In genomic region chr13:100607756-100608155, GRCm38 (mm10) we compare ENCODE assay signal across 14 mouse cellular contexts. TPM values are rescaled to one million over a fixed set of nuclear protein-coding genes. Genes with fewer than 3 reads are reported as not detected.
DNase-seq lines count a peak whose midpoint lies in the region; ATAC-seq and TF ChIP-seq lines count a peak whose summit lies in the region.
"Had no signal": no experiment of that assay in that cellular context is flagged by ENCODE, and none has a peak within 500 bp of the region (broad histone marks: within the 10 kb centered on the region; RNA-seq: fewer than 3 reads in every experiment).

No protein-coding gene starts in this region.

- no peak for DNase-seq in kidney, postnatal 0 days (ENCODE audit: low spot score)
- DNase-seq in thymus, postnatal 4 days = peak; percentile 36
- DNase-seq in thymus, postnatal 36 days = no peak
- peak; percentile 78 for DNase-seq in R1 (ENCODE audit: low read depth, low spot score)
- DNase-seq in testis, postnatal 10 days (ENCODE audit: low spot score) = peak; percentile 45
- DNase-seq in urinary bladder, adult 18-20 months (ENCODE audit: low spot score in 2 of 2) = no peak
- DNase-seq in layer of hippocampus, postnatal 14 days (ENCODE audit: low spot score in 2 of 2) = no peak
- DNase-seq: adrenal gland, postnatal 10 days; kidney, postnatal 25 days; right cerebral cortex, postnatal 25 days had no signal

- no peak overlapping the region for H3K4me2 ChIP-seq in kidney, postnatal 0 days (ENCODE audit: low read length)
- H3K4me2 ChIP-seq in kidney, embryonic 15.5 days = no peak overlapping the region
- H3K4me2 ChIP-seq: limb, embryonic 15.5 days had no signal

- H3K4me3 ChIP-seq in kidney, postnatal 0 days (replicated peaks; ENCODE audit: low read depth, low read length) = no peak overlapping the region
- no peak overlapping the region for H3K4me3 ChIP-seq in kidney, embryonic 15.5 days (replicated peaks)
- H3K4me3 ChIP-seq: limb, embryonic 15.5 days had no signal

- 88% methylated on average over 8 of the region's 8 CpGs for WGBS in kidney, postnatal 0 days
- 91% methylated on average over 8 of the region's 8 CpGs for WGBS in kidney, embryonic 15.5 days

- H3K36me3 ChIP-seq in kidney, postnatal 0 days (ENCODE audit: insufficient read depth, low read length) = 0 out of 2 replicates have a peak, but pooled peaks cover 2% of the 10 kb centered on the region
- peaks cover 23% of the 10 kb centered on the region for H3K36me3 ChIP-seq in kidney, embryonic 15.5 days

- TF ChIP-seq CTCF in kidney, postnatal 0 days (IDR thresholded peaks at IDR 0.05; ENCODE audit: low read depth) = peak; percentile 42; the same call in 1 of the 2 replicates

- no peak overlapping the region for H3K9ac ChIP-seq in kidney, postnatal 0 days (ENCODE audit: low read depth, low read length)
- no peak overlapping the region for H3K9ac ChIP-seq in kidney, embryonic 15.5 days
- H3K9ac ChIP-seq: limb, embryonic 15.5 days had no signal

- H3K27ac ChIP-seq in kidney, postnatal 0 days = no peak overlapping the region
- H3K27ac ChIP-seq in kidney, embryonic 15.5 days = no peak overlapping the region
- H3K27ac ChIP-seq: limb, embryonic 15.5 days had no signal

- no peaks in the 10 kb centered on the region for H3K4me1 ChIP-seq in kidney, postnatal 0 days (replicated peaks; ENCODE audit: insufficient read depth, low read length)
- H3K4me1 ChIP-seq in kidney, embryonic 15.5 days = no peaks in the 10 kb centered on the region
- H3K4me1 ChIP-seq: limb, embryonic 15.5 days had no signal

- H3K27me3 ChIP-seq in kidney, postnatal 0 days (ENCODE audit: insufficient read depth, low read length) = no peaks in the 10 kb centered on the region
- no peaks in the 10 kb centered on the region for H3K27me3 ChIP-seq in kidney, embryonic 15.5 days
- H3K27me3 ChIP-seq: limb, embryonic 15.5 days had no signal

- ATAC-seq in kidney, postnatal 0 days (replicated peaks; ENCODE audit: low FRiP score, low read depth) = no peak
- ATAC-seq in kidney, embryonic 15.5 days (replicated peaks; ENCODE audit: low FRiP score) = no peak
- ATAC-seq: forebrain, embryonic 16.5 days; hindbrain, embryonic 16.5 days had no signal

- H3K9me3 ChIP-seq in kidney, postnatal 0 days (replicated peaks; ENCODE audit: low read length) = no peaks in the 10 kb centered on the region
- peaks cover under 1% of the 10 kb centered on the region; the same call in 1 of the 2 replicates for H3K9me3 ChIP-seq in kidney, embryonic 15.5 days (replicated peaks)
- H3K9me3 ChIP-seq: limb, embryonic 15.5 days had no signal

RNA-seq across cellular contexts. Expression of gene Marveld2, which starts 9.0 kb away (rescaled TPM):
- polyA plus RNA-seq in kidney, postnatal 0 days (2015; fragmentation: Nextera tagmentation; extraction: Ambion mirVana) = 17.0 TPM in 2 replicates
- polyA plus RNA-seq in kidney, embryonic 15.5 days (2015; fragmentation: Nextera tagmentation; extraction: Ambion mirVana) = 14.0 and 15.3 TPM in 2 replicates
- 1 to 10 TPM; 1.7 to 2.0 TPM for total RNA-seq in layer of hippocampus, postnatal 14 days (2021)

RNA-seq across cellular contexts. Expression of gene Ak6, which starts 43.0 kb away (rescaled TPM):
- 257 TPM in 2 replicates for polyA plus RNA-seq in kidney, postnatal 0 days (2015; fragmentation: Nextera tagmentation; extraction: Ambion mirVana)
- 268 and 298 TPM in 2 replicates for polyA plus RNA-seq in kidney, embryonic 15.5 days (2015; fragmentation: Nextera tagmentation; extraction: Ambion mirVana)
- 10 to 100 TPM; 91.5 to 100.0 TPM for total RNA-seq in layer of hippocampus, postnatal 14 days (2021)

RNA-seq across cellular contexts. Expression of gene Rad17, which starts 43.1 kb away (rescaled TPM):
- 18.6 and 19.7 TPM in 2 replicates for polyA plus RNA-seq in kidney, postnatal 0 days (2015; fragmentation: Nextera tagmentation; extraction: Ambion mirVana)
- polyA plus RNA-seq in kidney, embryonic 15.5 days (2015; fragmentation: Nextera tagmentation; extraction: Ambion mirVana) = 21.0 and 24.0 TPM in 2 replicates
- 10 to 100 TPM; 12.0 to 13.2 TPM for total RNA-seq in layer of hippocampus, postnatal 14 days (2021)

RNA-seq across cellular contexts. Expression of gene Taf9, which starts 43.6 kb away (rescaled TPM):
- 17.0 and 17.4 TPM in 2 replicates for polyA plus RNA-seq in kidney, postnatal 0 days (2015; fragmentation: Nextera tagmentation; extraction: Ambion mirVana)
- polyA plus RNA-seq in kidney, embryonic 15.5 days (2015; fragmentation: Nextera tagmentation; extraction: Ambion mirVana) = 13.7 and 13.9 TPM in 2 replicates
- 10 to 100 TPM; 23.6 to 26.5 TPM for total RNA-seq in layer of hippocampus, postnatal 14 days (2021)

RNA-seq across cellular contexts. Expression of gene Ocln, which starts 55.2 kb away (rescaled TPM):
- 35.3 and 37.8 TPM in 2 replicates for polyA plus RNA-seq in kidney, postnatal 0 days (2015; fragmentation: Nextera tagmentation; extraction: Ambion mirVana)
- 26.1 and 27.4 TPM in 2 replicates for polyA plus RNA-seq in kidney, embryonic 15.5 days (2015; fragmentation: Nextera tagmentation; extraction: Ambion mirVana)
- 10 to 100 TPM; 11.9 to 16.4 TPM for total RNA-seq in layer of hippocampus, postnatal 14 days (2021)

Comparison
In these comparisons a context has a peak if more than half of its experiments do, and no peak if none do; other contexts are left out.
1. DNase-seq: peak in thymus, postnatal 4 days (single experiment), R1 (single experiment) and testis, postnatal 10 days (single experiment); none in kidney, postnatal 0 days (single experiment), thymus, postnatal 36 days (0 of 2), urinary bladder, adult 18-20 months (0 of 2) and layer of hippocampus, postnatal 14 days (0 of 2).